Mouse (Mus musculus) lung, embryonic 16.5 days (tissue): ENCODE measurements around the gene Faxc. TPM values are rescaled to one million over a fixed set of nuclear protein-coding genes. Genes with fewer than 3 reads are reported as not detected.

ENCODE experiments used
- ATAC-seq: fragments of 200-750 bp; cut with Nextera tagmentation; 2 replicates; pipeline ENCODE4 v1.8.0; 2017; ENCODE audit warnings: low read depth, mild to moderate bottlenecking, moderate library complexity
- H3K27ac ChIP-seq: fragments of 300-500 bp; sonication (generic); 2 replicates; pipeline ENCODE4 v1.5.1; 2014; ENCODE audit warnings: mild to moderate bottlenecking, control low read depth, low read length
- H3K27me3 ChIP-seq: fragments of 300-500 bp; sonication (generic); 2 replicates; pipeline ENCODE4 v1.6.1; 2014; ENCODE audit warnings: low read depth, low read length, mixed read lengths; ENCODE audit not compliant: control insufficient read depth, insufficient read depth
- H3K36me3 ChIP-seq: fragments of 300-500 bp; sonication (generic); 2 replicates; pipeline ENCODE4 v1.6.1; 2014; ENCODE audit warnings: low read length; ENCODE audit not compliant: control insufficient read depth, insufficient read depth
- H3K4me1 ChIP-seq: fragments of 300-500 bp; sonication (generic); replicated peaks from 2 replicates; pipeline ENCODE4 v1.6.1; 2014; ENCODE audit warnings: low read length, mixed read lengths; ENCODE audit not compliant: control insufficient read depth, insufficient read depth
- H3K4me2 ChIP-seq: fragments of 300-500 bp; sonication (generic); 2 replicates; pipeline ENCODE4 v1.6.1; 2014; ENCODE audit warnings: low read depth, low read length, control low read depth
- H3K4me3 ChIP-seq: fragments of 300-500 bp; sonication (generic); 2 replicates; pipeline ENCODE4 v1.5.1; 2014; ENCODE audit warnings: mild to moderate bottlenecking, low read length, control low read depth
- H3K9ac ChIP-seq: fragments of 300-500 bp; sonication (generic); 2 replicates; pipeline ENCODE4 v1.6.1; 2014; ENCODE audit warnings: low read length, control low read depth
- H3K9me3 ChIP-seq: fragments of 300-500 bp; sonication (generic); 2 replicates; pipeline ENCODE4 v1.6.1; 2016; ENCODE audit warnings: low read length; ENCODE audit not compliant: control insufficient read depth
- WGBS: fragments of 180-500 bp; shearing (Covaris S2); extraction: QIAGEN DNeasy Blood & Tissue Kit; methylation state at CpG from one replicate; pipeline ENCODE4 v1.1.7; 2014; 5-methylcytosine and 5-hydroxymethylcytosine counted together
- polyA plus RNA-seq: library from polyadenylated mRNA; unstranded; fragments of >200 nt; fragmentation: Nextera tagmentation; extraction: Ambion mirVana; gene quantifications from 2 replicates; pipeline ENCODE4 v1.2.1, GENCODE M21; 2015

The Faxc gene
- polyA plus RNA-seq: 2.4 and 2.6 TPM in 2 replicates

DNA sequence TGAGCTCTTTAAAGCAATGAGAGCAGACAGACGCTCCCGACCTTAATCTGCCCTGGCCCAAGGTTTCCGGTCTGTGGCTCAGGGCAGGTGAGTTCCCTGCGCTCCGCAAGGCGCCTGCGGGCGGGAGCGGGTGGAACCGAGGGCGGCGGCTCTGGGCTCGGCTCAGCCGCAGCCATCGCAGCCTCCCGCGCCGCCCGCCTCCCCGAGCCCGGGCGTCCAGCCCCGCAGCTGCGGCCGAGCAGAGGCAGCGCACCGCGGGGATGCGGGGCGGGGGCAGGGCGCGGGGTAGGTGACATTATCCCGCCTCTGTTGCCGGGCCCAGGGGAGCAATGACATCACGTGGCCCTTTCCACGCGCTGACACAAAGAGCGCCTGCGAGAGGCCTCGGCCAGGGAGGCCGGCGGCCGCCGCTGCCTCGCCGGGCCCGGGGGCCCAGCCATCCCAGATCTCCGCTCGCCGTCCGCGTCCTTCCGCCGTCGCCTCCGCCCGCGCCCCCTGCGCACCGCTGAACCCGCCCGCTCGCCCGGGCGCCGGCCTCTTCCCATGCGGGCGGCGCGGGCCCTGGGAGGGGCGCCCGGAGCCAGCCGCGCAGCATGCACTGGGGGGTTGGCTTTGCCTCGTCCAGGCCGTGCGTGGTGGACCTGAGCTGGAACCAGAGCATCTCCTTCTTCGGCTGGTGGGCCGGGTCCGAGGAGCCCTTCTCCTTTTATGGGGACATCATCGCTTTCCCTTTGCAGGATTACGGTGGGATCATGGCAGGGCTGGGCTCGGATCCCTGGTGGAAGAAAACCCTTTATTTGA is at the start of gene Faxc:
Gene Faxc (plus strand): TSS at position 359 of the 801 bp plus-strand sequence.
- H3K36me3 ChIP-seq: no peaks in the 10 kb centered on the region
- no peaks in the 10 kb centered on the region for H3K9me3 ChIP-seq
- WGBS: under 1% methylated on average over 58 of the region's 83 CpGs
- peak within 1 kb of the TSS; percentile 53; the same call in 1 of the 2 replicates for H3K27ac ChIP-seq
- no peaks in the 10 kb centered on the region for H3K27me3 ChIP-seq
- peak within 1 kb of the TSS; percentile 94 for H3K4me2 ChIP-seq
- H3K9ac ChIP-seq: peak within 1 kb of the TSS; percentile 84
- ATAC-seq: peak; percentile 92
- H3K4me3 ChIP-seq: peak within 1 kb of the TSS; percentile 68
- H3K4me1 ChIP-seq: peaks cover 6% of the 10 kb centered on the region; the same call in 1 of the 2 replicates

DNA sequence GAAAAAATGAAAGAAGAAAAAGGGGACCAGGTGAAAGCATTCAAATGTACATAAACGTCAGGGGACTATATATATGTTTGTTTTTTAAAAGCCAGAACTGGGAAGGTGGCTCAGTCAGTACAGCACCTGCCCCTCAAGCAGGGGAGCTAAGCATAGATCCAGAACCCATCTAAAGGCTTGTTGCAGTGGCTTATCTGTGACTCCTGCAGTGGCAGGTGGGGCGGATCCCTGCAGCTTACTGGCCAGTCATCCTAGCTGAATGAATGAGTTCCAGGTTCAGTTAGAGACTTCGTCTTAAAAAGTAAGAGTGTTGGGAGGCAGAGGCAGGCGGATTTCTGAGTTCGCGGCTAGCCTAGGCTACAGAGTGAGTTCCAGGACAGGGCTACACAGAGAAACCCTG is 48.3 kb upstream of the Faxc start:
- no peak for ATAC-seq
- no peak overlapping the region for H3K9ac ChIP-seq
- WGBS: 90% methylated on average over 6 of the region's 6 CpGs
- H3K27me3 ChIP-seq: no peaks in the 10 kb centered on the region
- H3K36me3 ChIP-seq: no peaks in the 10 kb centered on the region
- no peaks in the 10 kb centered on the region for H3K9me3 ChIP-seq
- H3K27ac ChIP-seq: no peak overlapping the region
- peaks cover 7% of the 10 kb centered on the region; the same call in 1 of the 2 replicates for H3K4me1 ChIP-seq
- H3K4me3 ChIP-seq: no peak overlapping the region
- no peak overlapping the region for H3K4me2 ChIP-seq

DNA sequence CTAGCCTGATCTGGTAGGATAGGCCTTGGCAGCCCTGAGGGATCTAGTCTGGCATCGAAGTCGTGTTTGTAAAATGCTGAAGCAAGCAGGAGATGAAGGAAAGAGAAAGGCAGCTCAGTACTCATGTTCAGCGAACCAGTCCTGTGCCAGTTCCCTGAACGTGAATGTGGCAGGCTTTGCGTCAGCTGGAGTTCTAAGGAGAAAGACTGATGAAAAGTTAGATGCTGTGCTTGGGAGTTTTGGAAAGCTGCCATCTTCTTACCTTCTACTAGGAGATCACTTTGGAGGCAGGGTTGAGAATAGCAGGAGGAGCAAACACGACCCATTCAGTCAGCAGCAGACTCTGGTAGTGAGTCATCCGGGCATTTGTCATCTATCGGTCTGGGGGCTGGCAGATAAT is 45.3 kb upstream of the Faxc start:
- no peaks in the 10 kb centered on the region for H3K36me3 ChIP-seq
- H3K4me2 ChIP-seq: no peak overlapping the region
- H3K4me1 ChIP-seq: no peaks in the 10 kb centered on the region
- no peak overlapping the region for H3K9ac ChIP-seq
- WGBS: 84% methylated on average over 8 of the region's 8 CpGs
- no peaks in the 10 kb centered on the region for H3K9me3 ChIP-seq
- ATAC-seq: no peak
- H3K4me3 ChIP-seq: no peak overlapping the region
- no peak overlapping the region for H3K27ac ChIP-seq
- H3K27me3 ChIP-seq: no peaks in the 10 kb centered on the region

DNA sequence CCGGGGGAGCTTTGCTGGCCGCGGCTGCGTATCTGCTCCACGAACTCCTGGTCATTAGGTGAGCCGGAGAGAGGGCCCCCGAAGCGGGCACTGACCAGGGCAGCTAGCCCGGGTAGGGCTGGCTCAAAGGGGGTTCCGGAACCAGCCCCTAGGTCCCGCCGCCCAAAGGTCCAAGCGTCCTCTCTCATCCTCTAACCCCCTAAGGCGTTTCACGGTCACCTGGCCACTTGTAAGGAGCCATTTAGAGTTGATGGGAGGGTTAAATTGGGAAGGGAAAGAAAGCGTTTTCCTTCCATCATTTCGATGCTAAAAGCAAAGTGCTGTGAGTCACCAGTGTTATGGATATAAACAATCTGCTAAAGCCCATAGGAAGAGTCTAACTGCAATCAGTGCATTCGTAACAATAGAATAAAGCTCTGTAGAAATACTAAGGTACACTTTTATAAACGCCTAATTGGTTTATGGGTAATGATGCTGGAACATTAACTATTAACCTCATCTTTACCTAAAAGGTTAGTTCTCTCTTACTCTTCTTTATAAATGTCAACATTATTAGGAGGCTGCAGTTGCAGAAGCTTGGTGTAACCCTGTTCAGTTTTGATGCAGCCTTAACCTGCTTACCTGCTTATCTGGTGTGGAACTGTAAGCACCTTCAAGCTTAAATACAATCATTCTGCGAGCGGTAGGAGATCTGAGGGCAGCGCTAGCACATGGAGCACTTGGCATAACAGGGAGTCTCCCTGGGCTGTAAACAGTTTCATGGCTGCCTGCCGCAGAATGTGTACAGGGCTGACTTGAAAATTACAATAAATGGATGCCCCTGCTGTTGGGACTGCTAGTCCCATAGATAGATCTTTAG is 872 bp downstream of the Faxc start:
- Histone ChIP-seq H3K4me3 (peak overlapping the region; percentile 68), H3K4me2 (peak overlapping the region; percentile 94), H3K27me3 (no peaks in the 10 kb centered on the region), H3K9ac (peak overlapping the region; percentile 84), H3K36me3 (no peaks in the 10 kb centered on the region), H3K27ac (0 out of 2 replicates have a peak overlapping the region, but pooled peaks have one; percentile 13), H3K4me1 (peaks cover 6% of the 10 kb centered on the region; the same call in 1 of the 2 replicates), H3K9me3 (no peaks in the 10 kb centered on the region)
- WGBS: 8% methylated on average over 23 of the region's 23 CpGs
- peak; percentile 53 for ATAC-seq

DNA sequence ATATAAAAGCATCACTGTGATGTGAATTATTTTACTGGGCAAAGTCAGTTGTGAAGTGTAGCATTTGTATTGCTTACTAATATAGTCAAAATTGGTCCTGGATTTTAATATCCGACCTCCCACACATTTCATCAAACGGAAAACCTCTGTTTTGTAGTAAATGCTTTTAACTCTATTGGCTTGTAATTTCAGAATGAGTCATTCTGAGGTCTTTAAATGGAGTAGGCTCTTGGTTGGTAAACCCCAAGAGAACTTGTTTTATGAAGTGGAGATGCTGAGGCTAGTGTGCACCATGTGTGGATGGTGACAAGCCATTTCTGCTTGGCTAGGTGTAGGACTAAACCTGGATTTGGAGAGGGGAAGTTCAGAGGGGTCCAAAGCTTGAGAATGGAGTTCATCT is 4.2 kb downstream of the Faxc start:
- Histone ChIP-seq H3K4me3 (no peak overlapping the region), H3K4me1 (peaks cover 6% of the 10 kb centered on the region; the same call in 1 of the 2 replicates), H3K4me2 (no peak overlapping the region), H3K27ac (no peak overlapping the region), H3K9ac (no peak overlapping the region), H3K36me3 (no peaks in the 10 kb centered on the region), H3K9me3 (no peaks in the 10 kb centered on the region), H3K27me3 (no peaks in the 10 kb centered on the region)
- WGBS: 87% methylated on average over 2 of the region's 2 CpGs
- ATAC-seq: no peak

GRCm38 (mm10) chr4:21936424-21936823 is 5.3 kb downstream of the Faxc start:
- Histone ChIP-seq H3K9me3 (no peaks in the 10 kb centered on the region), H3K36me3 (no peaks in the 10 kb centered on the region), H3K27ac (no peak overlapping the region), H3K27me3 (no peaks in the 10 kb centered on the region), H3K4me3 (no peak overlapping the region), H3K4me2 (no peak overlapping the region), H3K4me1 (0 out of 2 replicates have a peak, but pooled peaks cover 2% of the 10 kb centered on the region), H3K9ac (no peak overlapping the region)
- ATAC-seq: no peak
- 85% methylated on average over 9 of the region's 9 CpGs for WGBS

DNA sequence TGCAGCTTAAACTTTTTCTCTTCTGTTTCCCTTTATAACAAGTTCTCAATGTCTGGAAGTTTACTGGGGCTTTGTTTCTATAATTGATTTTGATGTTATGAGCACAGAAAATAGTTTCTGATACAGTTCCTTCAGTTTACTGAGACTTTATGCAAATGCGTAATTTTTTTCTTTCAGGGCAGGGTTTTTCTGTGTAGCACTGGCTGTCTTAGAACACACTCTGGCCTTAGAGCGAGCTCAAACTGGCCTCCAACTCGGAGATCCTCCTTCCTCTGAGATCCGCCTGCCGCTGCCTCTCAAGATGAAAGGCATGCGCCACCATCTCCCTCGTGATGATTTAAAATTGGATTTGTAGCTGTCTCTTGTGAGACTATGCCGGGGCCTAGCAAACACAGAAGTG is 6.8 kb downstream of the Faxc start:
- no peaks in the 10 kb centered on the region for H3K9me3 ChIP-seq
- WGBS: 84% methylated on average over 8 of the region's 8 CpGs

GRCm38 (mm10) chr4:21944672-21945071 is 13.5 kb downstream of the Faxc start:
- Histone ChIP-seq H3K4me2 (no peak overlapping the region), H3K36me3 (no peaks in the 10 kb centered on the region), H3K9me3 (no peaks in the 10 kb centered on the region), H3K27me3 (no peaks in the 10 kb centered on the region), H3K27ac (no peak overlapping the region), H3K4me3 (no peak overlapping the region), H3K9ac (no peak overlapping the region), H3K4me1 (no peaks in the 10 kb centered on the region)
- ATAC-seq: no peak
- WGBS: 76% methylated on average over 3 of the region's 3 CpGs

More for the DNA sequence above, 6.8 kb downstream of the Faxc start:
- Histone ChIP-seq H3K36me3 (no peaks in the 10 kb centered on the region), H3K4me3 (no peak overlapping the region), H3K4me2 (no peak overlapping the region), H3K27me3 (no peaks in the 10 kb centered on the region), H3K27ac (no peak overlapping the region), H3K9ac (no peak overlapping the region), H3K4me1 (no peaks in the 10 kb centered on the region)
- ATAC-seq: no peak

DNA sequence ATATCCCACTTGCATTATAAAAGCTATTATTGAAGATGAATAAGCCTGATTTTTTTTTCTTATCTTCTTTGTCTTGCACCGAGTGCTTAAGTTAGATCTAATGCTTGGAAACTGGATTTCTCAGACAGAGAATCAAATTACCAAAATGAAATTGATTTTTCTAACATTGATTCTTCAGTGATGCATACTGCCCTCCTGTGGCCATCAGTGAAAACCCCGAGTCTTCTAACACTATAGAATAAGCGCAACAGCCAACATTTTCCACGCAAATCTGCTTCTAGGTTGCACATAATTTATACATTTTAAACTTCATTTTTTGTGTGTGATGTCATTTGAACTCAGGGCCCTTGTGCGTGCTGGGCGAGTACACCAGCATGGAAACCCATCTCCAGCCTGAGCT is 20.3 kb downstream of the Faxc start:
- Histone ChIP-seq H3K27me3 (no peaks in the 10 kb centered on the region), H3K4me1 (no peaks in the 10 kb centered on the region), H3K9ac (no peak overlapping the region), H3K36me3 (no peaks in the 10 kb centered on the region; the same call in 1 of the 2 replicates), H3K4me2 (no peak overlapping the region), H3K9me3 (no peaks in the 10 kb centered on the region), H3K27ac (no peak overlapping the region), H3K4me3 (no peak overlapping the region)
- WGBS: 40% methylated on average over 6 of the region's 6 CpGs
- ATAC-seq: no peak
